Mouse (Mus musculus) kidney, postnatal 4 days (tissue): Measurements from ENCODE around the gene Rps6ka1.
A peak's percentile ranks its signal among the peaks of the same experiment; 100 is the strongest.
"Not testable (repeated sequence)": the region's sequence is repeated elsewhere in the genome, so short reads cannot be mapped to it uniquely, and the experiment has no call there.

Experiments used
- DNase-seq, 2 experiments: peaks; one replicate each; pipeline ENCODE4 v3.0.0; 2021; ENCODE audit warnings: mixed read lengths in 2 of 2

The Rps6ka1 gene

DNA sequence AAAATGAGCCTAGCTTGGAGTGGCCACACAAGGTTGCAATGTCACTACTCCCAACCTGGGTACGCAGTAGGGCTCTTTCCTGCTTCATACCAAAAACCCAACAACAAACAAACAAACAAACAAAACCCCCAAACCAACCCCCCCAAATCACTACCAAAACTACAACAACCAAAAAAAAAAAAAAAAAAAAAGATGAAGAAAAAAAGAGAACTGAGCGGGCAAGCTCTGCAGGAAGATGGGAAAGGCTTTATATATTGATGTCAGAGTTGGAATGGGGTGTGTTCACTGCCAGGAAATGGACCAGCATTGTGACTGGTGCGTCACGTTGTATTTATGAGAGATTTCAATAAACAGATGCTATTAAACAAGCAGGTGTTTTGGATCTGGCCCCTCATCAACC, 33.0 kb downstream of the Rps6ka1 start:
- no peak for DNase-seq

DNA sequence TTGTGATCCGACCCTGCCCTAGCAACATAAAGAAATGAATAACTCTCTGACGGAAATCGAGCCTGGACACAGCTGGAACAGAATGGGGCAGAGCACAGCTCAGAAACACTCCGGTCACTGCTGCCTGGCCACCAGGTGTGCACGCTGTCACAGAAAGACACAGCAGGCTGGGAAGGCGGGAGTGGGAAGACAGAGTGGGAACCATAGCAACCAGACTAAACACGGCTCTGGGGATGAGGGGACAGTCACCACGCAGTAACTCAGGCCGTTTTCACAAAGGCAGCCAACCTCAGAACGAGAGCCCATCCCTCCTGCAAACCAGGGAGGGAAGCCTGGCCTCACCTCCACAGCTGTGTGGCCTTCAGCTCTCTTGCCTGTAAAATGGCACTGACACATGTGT, 34.0 kb downstream of the Rps6ka1 start:
- no peak for DNase-seq

DNA sequence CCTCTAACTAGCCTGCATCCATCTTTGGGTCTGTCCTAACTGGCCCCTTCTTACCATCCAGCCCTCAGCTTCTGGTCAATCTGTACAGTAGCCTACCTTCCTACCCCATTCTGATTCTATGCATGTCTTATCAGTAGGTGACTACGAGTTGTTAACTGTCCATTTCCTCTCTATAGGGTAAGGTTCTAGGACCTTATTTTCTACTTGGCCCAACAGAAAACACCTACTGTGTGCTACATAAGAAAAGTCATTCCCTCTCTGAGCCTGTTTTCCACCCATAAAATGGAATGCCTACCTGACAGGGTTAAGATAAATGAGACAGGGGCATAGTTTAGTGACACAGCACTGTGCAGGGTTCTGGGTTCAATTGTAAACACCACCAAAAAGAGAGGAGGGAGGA, 41.0 kb downstream of the Rps6ka1 start:
- no peak for DNase-seq

DNA sequence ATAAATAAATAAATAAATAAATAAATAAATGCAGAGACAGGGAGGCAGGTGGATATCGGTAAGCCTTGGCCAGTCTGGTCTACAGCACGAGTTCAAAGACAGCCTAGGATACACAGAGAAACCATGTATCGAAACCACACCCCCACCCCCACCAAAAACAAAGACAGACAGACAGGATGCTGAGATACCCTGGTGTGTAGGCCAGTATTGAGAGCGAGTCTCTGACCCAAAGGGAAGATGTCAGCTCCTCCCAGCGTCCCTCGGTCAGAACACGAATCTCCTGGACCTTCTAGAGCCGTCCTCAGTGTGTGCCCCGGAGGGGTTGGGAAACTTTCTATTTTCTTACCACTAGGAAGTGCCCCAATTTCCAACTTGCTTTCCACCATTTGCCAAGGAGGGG, 42.5 kb downstream of the Rps6ka1 start:
- no peak for DNase-seq

DNA sequence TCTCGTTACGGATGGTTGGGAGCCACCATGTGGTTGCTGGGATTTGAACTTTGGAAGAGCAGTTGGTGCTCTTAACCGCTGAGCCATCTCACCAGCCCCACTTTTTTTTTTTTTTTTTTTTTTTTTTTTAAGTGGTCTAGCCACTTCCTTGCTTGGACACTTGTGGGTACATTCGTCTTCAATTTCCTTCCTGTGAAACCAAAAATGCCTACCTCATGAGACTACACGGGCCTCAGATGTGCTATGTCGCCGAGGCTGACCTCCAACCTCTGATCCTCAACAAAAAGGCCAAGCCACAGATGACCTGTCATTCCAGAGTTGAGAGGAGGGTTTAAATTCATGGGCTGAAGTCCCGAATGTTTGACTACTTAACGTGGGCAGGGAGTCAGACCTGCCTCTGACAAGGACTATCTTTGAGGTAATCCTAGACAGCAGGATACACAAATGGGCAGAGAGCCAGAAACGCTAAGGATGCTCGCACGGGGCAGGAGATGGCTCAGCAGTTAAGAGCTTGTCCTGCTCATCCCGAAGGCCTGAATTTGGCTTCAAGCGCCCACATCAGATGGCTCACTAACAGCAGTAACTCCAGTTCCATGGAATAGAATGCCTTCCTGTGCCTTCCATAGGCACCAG, 43.3 kb downstream of the Rps6ka1 start:
- no peak for DNase-seq

DNA sequence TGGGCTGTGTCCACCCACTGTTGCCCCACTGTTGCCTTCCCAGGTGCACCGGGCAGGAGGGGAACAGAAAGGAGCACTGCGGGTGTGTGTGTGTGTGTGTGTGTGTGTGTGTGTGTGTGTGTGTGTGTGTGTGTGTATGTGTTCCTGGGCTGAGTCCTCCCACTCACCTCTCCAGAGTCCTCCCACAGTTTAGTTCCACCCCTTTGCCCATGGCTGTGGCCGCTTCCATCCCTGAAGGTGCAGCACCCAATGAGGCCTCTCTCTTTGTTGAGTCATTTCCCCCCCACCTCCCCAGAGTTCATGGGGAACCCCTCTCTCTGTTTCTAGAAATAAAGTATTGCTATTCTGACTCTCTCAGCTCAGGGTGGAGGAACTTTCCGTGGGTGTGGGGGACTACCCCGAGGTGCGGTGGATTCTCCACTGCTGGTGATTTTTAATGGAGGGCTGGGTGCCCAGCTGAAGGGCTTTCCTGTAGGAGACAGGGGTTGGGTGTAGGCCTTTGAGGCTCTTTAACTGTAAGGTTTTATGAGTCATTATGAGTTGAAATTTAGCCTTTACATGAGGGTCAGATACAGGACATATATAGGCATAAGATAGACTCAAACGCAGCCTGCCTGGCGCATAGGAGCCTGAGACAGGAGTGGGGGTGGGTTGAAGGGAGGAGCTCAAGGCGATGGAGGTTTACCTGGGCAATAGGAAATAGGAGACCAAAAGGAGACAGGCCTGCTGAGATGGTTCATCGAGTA, 44.4 kb downstream of the Rps6ka1 start:
- DNase-seq: no peak

DNA sequence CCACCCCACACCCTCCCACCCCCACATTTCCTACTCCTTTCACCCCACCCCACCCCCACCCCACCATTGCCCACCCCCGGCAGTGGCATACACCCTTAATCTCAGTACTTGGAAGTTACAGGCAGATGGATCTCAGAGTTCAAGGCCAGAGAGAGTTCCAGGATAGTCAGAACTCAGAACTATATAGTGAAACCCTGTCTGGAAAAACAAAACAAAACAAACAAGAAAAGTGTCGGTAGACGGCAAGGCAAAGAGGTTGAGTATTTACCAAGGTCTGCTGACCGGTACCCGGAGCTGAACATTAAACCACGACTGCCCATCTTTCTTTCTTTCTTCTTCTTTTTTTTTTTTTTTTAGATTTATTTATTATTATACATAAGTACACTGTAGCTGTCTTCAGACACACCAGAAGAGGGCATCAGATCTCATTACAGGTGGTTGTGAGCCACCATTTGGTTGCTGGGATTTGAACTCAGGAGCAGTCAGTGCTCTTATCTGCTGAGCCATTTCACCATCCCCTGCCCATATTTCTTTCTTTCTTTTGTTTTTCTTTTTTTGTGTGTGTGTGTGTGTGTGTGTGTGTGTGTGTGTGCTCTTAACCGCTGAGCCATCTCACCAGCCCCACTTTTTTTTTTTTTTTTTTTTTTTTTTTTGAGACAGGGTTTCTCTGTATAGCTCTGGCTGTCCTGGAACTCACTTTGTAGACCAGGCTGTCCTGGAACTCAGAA, 45.7 kb downstream of the Rps6ka1 start:
- not testable (repeated sequence) for DNase-seq

DNA sequence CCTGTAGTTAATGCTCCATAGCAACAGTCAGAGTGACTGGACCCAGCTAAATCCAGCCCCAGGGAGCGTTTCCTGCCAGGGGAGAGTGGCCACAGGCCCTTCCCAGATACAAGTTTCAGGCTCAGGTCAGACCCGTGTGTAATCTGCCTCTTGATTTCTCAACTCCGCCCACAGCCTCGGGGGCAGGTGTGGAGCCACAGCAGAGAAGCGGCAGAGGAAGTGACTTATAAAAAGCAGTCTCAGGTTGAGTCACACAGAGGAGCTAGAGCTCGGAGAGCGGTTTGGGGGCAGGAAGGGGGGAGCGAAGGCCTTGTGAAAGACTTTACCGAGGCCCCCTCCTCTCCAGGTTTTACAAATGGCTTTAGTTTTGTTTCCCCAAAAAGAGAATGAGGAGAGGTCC, 46.6 kb downstream of the Rps6ka1 start:
- peak; percentile 42 to 50 for DNase-seq

DNA sequence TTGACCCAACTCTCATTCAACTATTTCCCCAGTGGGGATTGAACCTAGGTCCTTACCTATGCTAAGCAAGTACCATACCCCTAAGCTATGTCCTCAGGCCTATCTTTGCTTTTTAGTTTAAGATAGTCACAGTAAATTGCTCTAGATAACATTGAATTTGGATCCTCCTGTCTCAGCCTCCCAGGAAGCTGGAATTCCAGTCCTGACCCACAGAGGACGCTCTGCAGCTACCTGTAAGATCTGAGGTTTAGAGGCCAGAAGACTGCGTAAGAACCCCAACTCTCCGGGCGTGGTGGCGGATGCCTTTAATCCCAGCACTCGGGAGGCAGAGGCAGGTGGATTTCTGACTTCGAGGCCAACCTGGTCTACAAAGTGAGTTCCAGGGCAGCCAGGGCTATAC, 47.1 kb downstream of the Rps6ka1 start:
- DNase-seq: no peak

DNA sequence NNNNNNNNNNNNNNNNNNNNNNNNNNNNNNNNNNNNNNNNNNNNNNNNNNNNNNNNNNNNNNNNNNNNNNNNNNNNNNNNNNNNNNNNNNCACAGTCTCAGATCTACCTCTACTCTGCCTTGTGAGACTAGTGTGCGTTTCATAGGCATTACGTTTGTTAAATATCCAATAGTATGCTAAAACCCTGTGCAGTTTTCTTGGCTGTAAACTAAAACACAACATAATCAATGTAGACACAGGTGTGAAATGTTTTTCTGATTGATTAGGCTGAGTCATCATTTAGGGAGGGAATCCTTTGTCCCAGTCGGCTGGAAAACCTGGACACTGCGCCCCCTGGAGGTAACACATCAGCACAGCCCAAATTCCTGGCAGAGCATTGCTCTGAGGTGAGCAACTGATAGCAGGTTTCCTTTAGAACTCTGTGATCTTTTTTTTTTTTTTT, 48.2 kb downstream of the Rps6ka1 start:
- peak; percentile 59 for DNase-seq

DNA sequence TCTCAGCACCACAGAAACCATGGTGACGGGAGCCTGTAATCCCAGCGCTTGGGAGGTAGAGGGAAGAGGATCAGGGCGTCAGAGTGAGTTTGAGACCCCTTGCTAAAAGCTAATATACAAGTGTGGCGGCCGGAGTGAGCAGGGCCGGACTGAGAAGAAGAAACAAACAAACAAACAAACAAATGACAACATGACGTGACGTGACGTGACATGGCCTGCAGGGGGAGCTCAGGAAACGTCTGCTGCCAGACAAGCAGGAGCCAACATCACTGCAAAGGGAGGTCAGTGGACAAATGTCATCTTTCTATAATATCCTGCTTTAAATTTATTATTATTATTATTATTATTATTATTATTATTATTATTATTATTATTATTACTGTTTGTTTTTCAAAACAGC, 51.0 kb downstream of the Rps6ka1 start:
- peak; percentile 64 to 71 for DNase-seq

DNA sequence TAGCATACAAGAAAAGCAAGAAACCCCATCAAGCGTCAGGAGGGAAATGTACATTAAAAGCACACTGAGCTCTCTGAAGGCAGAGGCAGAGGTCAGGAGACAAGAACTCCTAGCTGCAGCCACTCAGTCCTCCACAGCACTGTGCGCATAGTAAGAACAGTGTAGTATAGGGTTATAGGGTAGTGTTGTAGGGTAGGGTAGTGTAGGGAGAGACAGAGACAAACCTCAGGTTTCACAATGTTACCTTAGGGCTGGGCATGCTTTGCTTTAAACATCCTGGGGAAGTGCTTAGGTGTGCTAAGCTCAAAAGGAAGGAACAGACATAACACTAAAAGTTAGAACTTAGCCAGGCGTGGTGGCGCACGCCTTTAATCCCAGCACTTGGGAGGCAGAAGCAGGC, 52.4 kb downstream of the Rps6ka1 start:
- no peak for DNase-seq

DNA sequence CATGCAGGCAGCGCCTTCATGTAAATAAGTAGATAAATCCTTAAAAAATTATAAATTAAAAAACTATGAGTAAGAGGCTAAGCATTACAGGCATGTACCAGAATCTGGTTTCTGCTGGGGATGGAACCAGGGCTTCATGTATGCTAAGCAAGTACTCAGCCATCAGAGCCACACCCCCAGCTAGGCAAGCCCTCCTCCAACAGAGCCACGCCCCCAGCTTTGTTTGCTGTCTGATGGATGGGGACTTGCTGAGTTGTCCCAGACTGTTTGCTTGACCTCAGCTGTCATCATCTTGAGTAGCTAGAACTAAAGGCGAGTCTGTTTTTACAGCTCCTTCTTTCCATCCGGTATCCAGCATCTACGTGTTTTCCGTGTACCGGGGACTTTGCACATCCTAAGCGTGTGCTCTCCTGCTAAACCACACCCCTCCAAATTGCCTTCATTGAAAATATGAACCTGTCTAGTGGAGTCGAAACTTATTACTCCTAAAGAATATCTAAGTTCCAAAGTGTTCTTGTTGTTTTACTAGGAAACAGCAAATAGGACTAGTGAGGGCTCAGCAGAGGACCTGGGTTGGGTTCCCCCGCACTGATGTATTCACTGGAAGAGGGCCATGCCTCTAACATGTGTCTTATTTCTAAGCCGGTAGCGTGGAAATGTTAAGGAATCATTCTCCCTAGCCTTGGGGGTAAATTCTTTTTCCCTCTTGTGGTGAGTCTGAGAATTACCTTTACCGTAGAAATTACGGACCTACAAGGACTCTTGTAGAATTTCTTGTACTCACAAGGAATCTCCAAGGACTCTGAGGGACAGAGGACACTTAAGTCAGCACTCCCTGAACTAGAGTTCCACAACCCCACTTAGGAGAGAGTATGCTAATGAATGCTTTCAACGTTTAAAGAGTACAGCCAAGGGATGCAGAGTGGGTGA, 54.4 kb downstream of the Rps6ka1 start:
- peak; percentile 66 to 77 for DNase-seq

DNA sequence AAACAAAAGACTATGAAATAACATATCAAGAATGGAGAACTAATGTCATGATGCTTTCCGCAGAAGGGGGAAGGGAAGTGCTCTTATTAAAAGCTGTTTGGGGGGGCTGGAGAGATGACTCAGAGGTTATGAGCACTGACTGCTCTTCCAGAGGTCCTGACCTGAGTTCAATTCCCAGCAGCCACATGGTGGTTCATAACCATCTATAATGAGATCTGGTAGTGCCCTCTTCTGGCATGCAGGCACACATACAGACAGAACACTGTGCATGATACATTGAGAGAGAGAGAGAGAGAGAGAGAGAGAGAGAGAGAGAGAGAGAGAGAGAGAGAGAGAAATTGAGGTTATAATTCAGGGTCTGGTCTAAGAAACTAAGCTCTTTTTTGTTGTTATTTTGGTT, 57.1 kb downstream of the Rps6ka1 start:
- DNase-seq: no peak

DNA sequence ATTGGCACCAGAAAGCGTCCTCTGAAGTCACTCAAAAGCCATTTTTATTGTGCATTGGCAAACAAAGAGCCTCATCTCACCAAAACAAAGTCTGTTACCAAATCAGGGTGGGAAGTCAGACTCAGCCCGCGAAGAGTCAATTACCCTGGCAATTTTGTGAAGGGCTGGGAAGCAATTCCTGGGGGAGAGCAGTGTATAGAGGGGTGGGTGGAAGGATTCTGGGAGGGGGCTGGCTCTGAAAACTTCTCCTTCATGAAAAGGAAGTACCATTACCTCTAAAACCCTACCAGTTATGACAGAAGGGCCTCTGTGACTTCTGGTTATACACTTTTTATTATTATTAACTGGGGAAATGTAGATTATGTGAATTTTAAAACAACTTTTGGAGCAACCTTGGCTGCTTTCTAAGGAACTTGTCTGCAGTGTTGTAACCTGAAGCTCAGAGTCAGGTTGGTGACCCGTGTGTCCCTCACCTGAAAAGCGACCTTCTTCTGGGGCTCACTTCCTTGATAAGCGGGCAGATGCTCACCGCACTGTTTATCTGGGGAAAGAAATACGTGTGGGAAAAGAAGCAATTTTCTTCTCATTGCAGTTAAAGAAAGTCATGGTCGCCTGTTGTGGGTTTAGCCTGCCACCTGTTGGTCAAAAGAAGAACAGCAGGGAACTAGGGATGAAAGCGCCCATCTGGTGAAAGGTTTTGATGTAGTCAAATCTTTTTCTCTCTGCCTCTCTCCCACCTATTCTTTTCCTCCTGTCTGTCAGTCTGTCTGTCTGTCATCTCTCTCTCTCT, 58.1 kb downstream of the Rps6ka1 start:
- peak; percentile 80 to 82 for DNase-seq

DNA sequence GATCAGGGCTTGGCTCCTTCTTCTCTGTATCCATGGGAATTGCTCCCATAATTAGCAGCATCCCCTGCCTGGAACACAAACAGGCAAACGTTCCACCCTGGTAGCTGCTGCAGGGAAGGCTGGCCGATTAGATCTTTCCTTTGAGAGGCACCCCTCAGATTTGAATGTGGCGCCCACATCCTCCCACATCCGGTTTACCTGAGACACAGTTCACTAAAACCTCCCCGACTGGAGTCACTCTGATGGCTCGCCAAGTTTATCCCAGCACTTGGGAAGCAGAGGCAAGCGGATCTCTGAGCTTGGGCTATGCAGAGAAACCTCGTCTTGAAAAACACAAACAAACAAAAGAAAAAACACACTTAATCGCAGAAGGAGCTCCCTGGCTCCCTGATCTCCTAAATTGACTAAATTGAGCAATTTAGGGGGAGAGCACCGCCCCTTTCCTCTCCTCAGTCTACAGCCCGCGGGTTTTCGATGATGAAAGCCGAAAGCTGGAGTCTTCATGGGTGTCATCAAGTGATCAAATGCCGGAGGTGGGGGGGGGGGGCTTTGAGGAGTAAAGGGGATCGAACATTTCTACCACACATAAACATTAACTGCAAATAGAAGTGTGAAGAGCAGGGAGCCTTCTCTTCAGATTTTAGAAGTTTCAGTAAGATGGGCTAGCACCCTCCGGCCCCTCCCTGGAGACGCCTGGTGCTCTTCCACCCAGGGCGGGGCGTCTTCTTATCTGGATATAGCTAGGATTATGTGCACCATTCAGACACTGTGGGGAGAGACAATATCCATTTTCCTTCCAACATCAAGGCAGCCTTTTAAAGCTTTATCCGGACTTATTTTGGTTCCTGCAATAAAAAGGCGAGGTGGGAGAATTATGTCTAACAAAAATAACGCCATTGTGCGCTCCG, 59.5 kb downstream of the Rps6ka1 start:
- DNase-seq: no peak

DNA sequence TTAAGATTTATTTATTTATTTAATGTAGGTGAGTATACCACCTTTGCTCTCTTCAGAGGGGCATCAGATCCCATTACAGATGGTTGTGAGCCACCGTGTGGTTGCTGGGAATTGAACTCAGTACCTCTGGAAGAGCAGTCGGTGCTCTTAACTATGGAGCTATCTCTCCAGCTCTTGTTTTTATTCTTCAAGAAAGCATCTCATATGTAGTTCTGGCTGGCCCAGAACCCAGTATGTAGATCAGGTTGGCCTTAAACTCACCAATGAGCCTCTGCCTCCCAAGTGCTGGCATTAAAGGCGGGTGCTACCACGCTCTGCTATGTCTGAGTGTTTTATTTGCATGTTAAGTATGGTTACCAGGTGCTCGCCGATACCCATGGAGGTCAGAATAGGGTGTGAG, 60.2 kb downstream of the Rps6ka1 start:
- no peak for DNase-seq

DNA sequence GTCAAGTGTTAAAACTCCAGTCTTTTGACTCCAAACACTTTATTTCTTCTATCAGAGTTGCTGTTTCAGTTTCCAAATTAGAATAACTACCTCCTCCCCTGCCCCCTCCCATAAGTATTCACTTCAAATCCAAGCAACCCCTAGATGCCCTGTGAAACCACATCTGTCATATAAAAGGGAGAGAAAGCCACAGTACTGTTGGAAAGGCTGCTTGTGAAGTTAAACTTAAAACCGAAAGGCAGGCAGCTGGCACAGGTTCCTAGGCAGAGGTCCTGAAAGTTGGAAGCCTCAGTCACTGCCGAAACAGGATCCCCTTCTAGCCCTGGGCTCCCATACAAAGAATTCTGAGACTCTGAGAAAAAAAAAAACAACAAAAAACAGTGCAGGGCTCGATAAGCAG, 61.9 kb downstream of the Rps6ka1 start:
- no peak for DNase-seq

DNA sequence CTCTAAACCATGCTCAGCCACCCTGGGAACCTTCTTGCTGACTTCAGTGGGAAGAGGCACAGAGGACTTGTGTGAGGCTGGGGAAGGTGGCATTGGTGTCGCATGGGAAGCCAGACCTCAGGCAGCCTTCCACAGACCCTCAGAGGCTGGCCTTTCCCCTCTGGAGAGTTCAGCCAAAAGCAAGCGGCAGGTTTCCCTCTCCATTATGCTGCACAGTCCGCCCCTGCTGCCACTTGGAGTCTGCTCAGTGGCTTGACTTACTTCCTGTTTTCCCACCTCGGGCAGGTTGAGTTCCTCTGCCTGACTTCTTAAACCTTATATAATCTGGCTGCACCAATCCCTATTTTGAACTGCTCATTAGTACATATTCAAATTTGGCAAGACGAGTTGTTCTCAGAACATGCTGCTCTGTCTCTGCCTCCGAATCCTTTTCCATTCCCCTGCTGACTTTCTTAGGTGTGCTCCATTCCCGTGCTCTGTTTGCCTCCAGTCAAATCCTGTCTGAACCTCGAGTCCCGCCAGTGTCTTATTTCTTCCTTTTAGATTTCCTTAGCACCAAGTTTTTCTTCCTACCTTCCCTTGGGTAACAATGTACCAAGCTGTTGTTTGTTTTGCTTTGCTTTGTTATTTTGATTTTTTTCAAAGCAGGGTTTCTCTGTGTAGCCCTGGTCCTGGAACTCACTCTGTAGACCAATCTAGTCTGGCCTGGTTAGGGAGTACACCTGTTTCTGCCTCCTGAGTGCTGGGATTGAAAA, 66.6 kb downstream of the Rps6ka1 start:
- peak in 1 of 2 experiments; percentile 38 for DNase-seq

DNA sequence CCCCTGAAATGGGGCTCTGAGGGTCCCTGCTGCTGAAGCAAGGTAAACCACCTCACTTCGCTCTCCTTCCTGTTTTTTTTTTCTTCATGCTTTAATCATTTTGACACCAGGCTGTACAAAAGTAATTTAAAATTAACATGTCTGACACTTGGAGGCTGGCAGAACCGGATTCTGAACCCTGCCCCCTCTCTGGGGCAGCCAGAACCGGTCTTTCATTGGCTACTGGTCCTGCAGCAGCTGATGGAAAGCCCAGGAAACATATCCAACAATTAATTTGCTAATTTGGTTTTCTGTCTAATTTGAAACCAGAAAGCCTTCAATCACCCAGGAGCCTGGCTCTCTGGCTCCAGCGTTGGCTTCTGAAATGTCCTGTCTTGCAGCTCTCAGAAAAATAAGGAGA, 67.4 kb downstream of the Rps6ka1 start:
- no peak for DNase-seq
